Mouse (Mus musculus): ENCODE data around the gene Isoc2b. TPM values are rescaled to one million over a fixed set of nuclear protein-coding genes. Genes with fewer than 3 reads are reported as not detected.

Gene Isoc2b
- total and polyA plus RNA-seq, 2 experiments from 2014 or later, result 2.2 to 3.5 TPM

DNA sequence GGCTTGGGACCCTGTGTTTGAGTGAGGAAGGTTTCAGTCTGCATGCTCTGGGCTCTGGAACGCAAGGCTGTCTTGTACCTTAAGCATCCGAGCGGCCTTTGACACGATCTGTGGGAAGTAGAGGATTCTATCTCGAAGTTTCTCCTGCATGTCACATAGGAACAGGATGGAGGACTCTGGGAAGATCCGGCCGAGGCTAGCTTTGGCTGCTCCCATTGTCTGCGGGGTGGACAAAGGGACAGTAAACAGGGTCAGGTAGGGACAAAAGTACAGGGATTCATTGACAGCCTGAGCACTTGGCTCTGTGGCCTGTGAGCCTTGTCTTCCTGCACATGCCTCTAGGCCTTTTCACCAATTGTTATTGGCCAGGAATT is 18.8 kb downstream of the Isoc2b start:
- no peak overlapping the region for H3K27ac ChIP-seq
- no peak overlapping the region for H3K9ac ChIP-seq (replicated peaks; ENCODE audit: low read length)
- no peaks in the 10 kb centered on the region for H3K4me1 ChIP-seq (ENCODE audit: insufficient read depth, low read length)
- no peak overlapping the region for H3K4me3 ChIP-seq (ENCODE audit: low read length)
- 70% methylated on average over 8 of the region's 8 CpGs for WGBS
- no peak overlapping the region for H3K4me2 ChIP-seq (ENCODE audit: low read depth, low read length)
- ATAC-seq (no peak), DNase-seq (ENCODE audit: low spot score) (no peak)
- H3K36me3 ChIP-seq (ENCODE audit: insufficient read depth, low read length), result no peaks in the 10 kb centered on the region
- H3K27me3 ChIP-seq (ENCODE audit: insufficient read depth, low read length), result no peaks in the 10 kb centered on the region
- no peaks in the 10 kb centered on the region for H3K9me3 ChIP-seq (ENCODE audit: low read length)
- TF ChIP-seq CTCF (IDR thresholded peaks at IDR 0.05; ENCODE audit: low read depth), result no peak

DNA sequence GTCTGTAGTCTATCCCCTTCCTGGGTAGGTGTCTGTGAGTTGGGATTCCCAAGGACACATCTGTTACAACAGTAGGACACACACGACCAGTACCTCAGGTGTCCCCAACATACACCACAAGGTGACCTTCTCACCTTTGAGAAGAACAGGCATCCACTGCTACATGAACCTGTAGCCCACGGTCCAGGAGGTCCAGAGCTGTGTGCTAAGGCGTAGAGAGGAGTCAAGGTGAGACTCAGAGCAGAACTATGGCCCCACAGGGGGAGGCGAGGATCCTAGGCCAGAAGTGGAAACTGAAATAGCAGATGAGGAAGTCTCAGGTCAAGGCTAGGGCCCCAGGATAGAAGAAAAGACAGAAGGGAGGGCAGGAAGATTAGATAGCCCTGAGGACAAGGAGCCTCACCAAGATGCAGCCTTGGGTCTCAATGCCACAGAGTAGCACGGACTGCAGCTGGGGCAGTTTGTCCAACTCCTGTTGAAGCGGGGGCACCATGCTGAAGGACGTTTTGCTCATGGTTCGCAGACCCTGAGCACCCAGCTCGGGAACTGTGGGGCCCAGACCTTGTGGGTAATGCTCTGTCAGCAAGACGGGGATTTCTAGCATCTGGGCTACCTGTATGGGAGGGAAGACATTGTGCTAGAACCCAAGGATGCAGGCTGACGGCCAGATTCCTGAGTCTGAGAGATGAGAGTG is 19.3 kb downstream of the Isoc2b start:
- 78% methylated on average over 11 of the region's 11 CpGs for WGBS
- DNase-seq (ENCODE audit: low spot score) (no peak), ATAC-seq (no peak)
- Histone ChIP-seq H3K9ac (replicated peaks; ENCODE audit: low read length) (no peak overlapping the region), H3K4me2 (ENCODE audit: low read depth, low read length) (no peak overlapping the region), H3K27me3 (ENCODE audit: insufficient read depth, low read length) (no peaks in the 10 kb centered on the region), H3K4me1 (ENCODE audit: insufficient read depth, low read length) (no peaks in the 10 kb centered on the region), H3K9me3 (ENCODE audit: low read length) (no peaks in the 10 kb centered on the region), H3K4me3 (ENCODE audit: low read length) (no peak overlapping the region), H3K36me3 (ENCODE audit: insufficient read depth, low read length) (no peaks in the 10 kb centered on the region), H3K27ac (no peak overlapping the region)
- TF ChIP-seq CTCF (IDR thresholded peaks at IDR 0.05; ENCODE audit: low read depth), result no peak

DNA sequence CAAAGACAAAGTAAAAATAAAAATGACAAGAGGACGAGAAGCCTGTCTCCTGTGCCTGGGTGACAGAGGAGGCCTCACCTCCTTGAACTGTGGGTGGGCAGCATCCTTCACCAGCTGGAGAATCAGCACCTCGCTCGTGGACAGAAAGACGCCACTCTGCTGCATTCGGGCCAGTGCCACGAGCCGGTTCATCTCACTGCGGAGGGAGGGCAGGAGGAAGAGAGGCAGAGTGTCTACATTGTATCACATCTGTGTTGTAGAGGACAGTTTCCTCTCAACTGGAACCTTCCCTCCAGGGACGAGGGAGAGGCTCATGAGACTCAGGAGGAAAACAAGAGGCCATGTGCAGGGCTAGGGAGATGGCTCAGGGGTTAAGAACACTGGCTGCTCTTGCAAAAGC is 20.7 kb downstream of the Isoc2b start:
- no peak for ATAC-seq
- Histone ChIP-seq H3K27me3 (ENCODE audit: insufficient read depth, low read length) (no peaks in the 10 kb centered on the region), H3K9me3 (ENCODE audit: low read length) (no peaks in the 10 kb centered on the region), H3K4me3 (ENCODE audit: low read length) (no peak overlapping the region), H3K4me2 (ENCODE audit: low read depth, low read length) (no peak overlapping the region), H3K4me1 (ENCODE audit: insufficient read depth, low read length) (no peaks in the 10 kb centered on the region), H3K9ac (replicated peaks; ENCODE audit: low read length) (no peak overlapping the region), H3K27ac (no peak overlapping the region), H3K36me3 (ENCODE audit: insufficient read depth, low read length) (no peaks in the 10 kb centered on the region)
- no peak for DNase-seq (ENCODE audit: low spot score)
- 56% methylated on average over 9 of the region's 9 CpGs for WGBS
- no peak for TF ChIP-seq CTCF (IDR thresholded peaks at IDR 0.05; ENCODE audit: low read depth)

DNA sequence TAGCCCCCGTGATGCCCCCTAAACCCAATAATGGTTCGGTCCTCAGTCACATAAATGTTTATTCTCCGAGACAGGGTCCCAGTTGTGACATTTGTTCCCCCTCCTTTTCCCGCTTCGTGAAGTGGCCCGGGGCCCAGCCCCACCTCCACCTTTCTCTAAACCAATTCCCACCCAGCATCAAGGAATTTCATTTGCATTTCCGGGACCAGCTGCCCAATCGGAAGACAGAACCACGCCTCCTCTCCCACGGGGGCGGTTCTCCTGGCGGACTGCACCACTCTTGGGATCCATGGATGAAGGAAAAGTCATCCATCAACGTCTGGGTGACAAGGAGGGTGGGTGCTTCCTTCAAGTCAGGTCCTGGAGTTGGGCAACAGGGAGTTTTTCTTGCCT is 25.1 kb downstream of the Isoc2b start:
- peak overlapping the region; percentile 77 for H3K27ac ChIP-seq
- H3K9me3 ChIP-seq (ENCODE audit: low read length), result no peaks in the 10 kb centered on the region
- no peaks in the 10 kb centered on the region for H3K27me3 ChIP-seq (ENCODE audit: insufficient read depth, low read length)
- under 1% methylated on average over 13 of the region's 13 CpGs for WGBS
- DNase-seq (ENCODE audit: low spot score), result peak; percentile 95
- peak; percentile 88 for ATAC-seq
- H3K9ac ChIP-seq (replicated peaks; ENCODE audit: low read length), result peak overlapping the region; percentile 63
- peak overlapping the region; percentile 86 for H3K4me2 ChIP-seq (ENCODE audit: low read depth, low read length)
- 0 out of 2 replicates have a peak, but pooled peaks cover 6% of the 10 kb centered on the region for H3K4me1 ChIP-seq (ENCODE audit: insufficient read depth, low read length)
- peak overlapping the region; percentile 57 for H3K4me3 ChIP-seq (ENCODE audit: low read length)
- no peak for TF ChIP-seq CTCF (IDR thresholded peaks at IDR 0.05; ENCODE audit: low read depth)
- H3K36me3 ChIP-seq (ENCODE audit: insufficient read depth, low read length), result no peaks in the 10 kb centered on the region

DNA sequence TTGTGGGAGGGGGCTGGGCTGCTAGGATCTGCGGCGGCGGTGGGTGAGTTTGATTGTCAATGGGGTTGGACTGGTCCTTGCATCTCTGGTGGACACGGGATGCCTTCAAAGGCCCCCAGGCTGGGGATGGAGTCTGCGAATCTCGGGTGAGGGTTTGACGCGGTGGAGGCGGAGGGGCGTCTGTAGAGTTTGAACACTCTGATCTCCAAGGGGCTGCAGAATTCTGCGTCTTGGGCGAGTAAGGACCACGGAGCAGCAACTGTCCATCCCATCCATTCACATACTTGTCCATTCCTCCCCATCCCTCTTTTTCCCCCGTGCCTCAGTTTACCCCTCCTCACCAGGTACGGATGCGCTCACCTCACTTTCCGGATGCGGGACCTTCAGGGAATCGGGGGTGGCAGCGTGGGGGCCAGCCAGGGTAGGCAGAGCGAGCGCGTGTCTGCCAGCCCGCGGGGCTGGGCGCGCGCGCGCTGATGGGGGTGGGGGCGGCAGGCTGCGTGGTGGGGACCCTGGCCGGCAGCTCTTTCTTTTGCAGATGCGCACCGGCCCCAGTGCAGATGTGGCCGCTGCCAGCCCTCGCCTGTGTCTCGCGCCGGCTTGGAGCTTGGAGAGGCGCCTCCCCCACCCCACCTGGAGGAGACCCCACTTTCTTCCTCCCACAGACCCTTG is 25.7 kb downstream of the Isoc2b start, which contains the start of gene Shisa7:
Gene Shisa7 (minus strand): TSS at position 452 of the 672 bp plus-strand sequence.
- TF ChIP-seq CTCF (IDR thresholded peaks at IDR 0.05; ENCODE audit: low read depth), result no peak
- Histone ChIP-seq H3K9ac (replicated peaks; ENCODE audit: low read length) (peak within 1 kb of the TSS; percentile 63), H3K27me3 (ENCODE audit: insufficient read depth, low read length) (no peaks in the 10 kb centered on the region), H3K4me2 (ENCODE audit: low read depth, low read length) (peak within 1 kb of the TSS; percentile 86), H3K9me3 (ENCODE audit: low read length) (no peaks in the 10 kb centered on the region), H3K36me3 (ENCODE audit: insufficient read depth, low read length) (no peaks in the 10 kb centered on the region), H3K4me3 (ENCODE audit: low read length) (peak within 1 kb of the TSS; percentile 57), H3K4me1 (ENCODE audit: insufficient read depth, low read length) (0 out of 2 replicates have a peak, but pooled peaks cover 6% of the 10 kb centered on the region), H3K27ac (peak within 1 kb of the TSS; percentile 77)
- ATAC-seq, result peak; percentile 76
- peak; percentile 15 for DNase-seq (ENCODE audit: low spot score)
- WGBS, result under 1% methylated on average over 38 of the region's 41 CpGs

DNA sequence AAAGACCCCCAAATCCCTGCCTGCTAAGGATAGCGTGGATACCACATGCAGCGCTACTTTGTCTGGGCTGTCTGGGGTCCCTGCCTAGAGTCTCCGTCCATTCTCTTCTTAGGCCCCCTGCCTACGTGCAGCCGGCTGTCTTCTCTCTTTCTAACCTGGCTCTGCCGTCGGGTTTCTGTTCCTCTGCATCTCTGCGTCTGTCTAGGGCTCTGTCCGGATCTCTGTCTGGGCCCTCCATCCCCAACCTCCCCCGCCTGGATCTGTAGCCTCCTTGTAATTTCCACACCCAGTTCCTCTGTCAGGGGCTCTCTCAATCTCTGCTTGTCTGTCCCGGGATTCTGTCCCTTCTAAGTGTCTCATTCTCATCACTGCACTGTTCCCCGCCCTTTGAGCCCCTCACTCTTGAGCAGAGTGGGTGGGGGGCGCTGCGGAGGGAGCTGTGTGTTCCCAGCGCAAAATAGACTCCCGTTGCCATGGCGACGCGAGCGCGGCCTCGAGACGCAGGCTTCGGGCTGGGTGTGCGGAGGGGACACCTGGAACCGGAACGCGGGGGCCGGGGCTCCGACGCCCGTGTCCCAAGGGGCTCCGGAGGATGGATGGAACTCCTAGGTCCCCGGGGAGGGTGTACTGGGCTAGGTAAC is 26.3 kb downstream of the Isoc2b start:
- TF ChIP-seq CTCF (IDR thresholded peaks at IDR 0.05; ENCODE audit: low read depth), result no peak
- peak; percentile 90 for DNase-seq (ENCODE audit: low spot score)
- Histone ChIP-seq H3K27me3 (ENCODE audit: insufficient read depth, low read length) (no peaks in the 10 kb centered on the region), H3K9me3 (ENCODE audit: low read length) (no peaks in the 10 kb centered on the region), H3K4me2 (ENCODE audit: low read depth, low read length) (peak overlapping the region; percentile 86), H3K4me3 (ENCODE audit: low read length) (peak overlapping the region; percentile 57), H3K4me1 (ENCODE audit: insufficient read depth, low read length) (0 out of 2 replicates have a peak, but pooled peaks cover 6% of the 10 kb centered on the region), H3K27ac (peak overlapping the region; percentile 77), H3K9ac (replicated peaks; ENCODE audit: low read length) (peak overlapping the region; percentile 63), H3K36me3 (ENCODE audit: insufficient read depth, low read length) (no peaks in the 10 kb centered on the region)
- under 1% methylated on average over 34 of the region's 34 CpGs for WGBS
- peak; percentile 27 for ATAC-seq

Measured in hindbrain, postnatal 0 days (tissue).